Mouse (Mus musculus) heart, embryonic 12.5 days (tissue): ENCODE measurements around the gene C1qbp. TPM values are rescaled to one million over a fixed set of nuclear protein-coding genes. Genes with fewer than 3 reads are reported as not detected.

Experiments used
- ATAC-seq: fragments of 200-750 bp; cut with Nextera tagmentation; 2 replicates; pipeline ENCODE4 v1.8.0; 2017; ENCODE audit warnings: moderate TSS enrichment, moderate library complexity; ENCODE audit not compliant: insufficient number of reproducible peaks, low FRiP score
- H3K27ac ChIP-seq: fragments of 300-500 bp; sonication (generic); 2 replicates; pipeline ENCODE4 v1.5.1; 2016; ENCODE audit warnings: mild to moderate bottlenecking, moderate library complexity; ENCODE audit not compliant: poor library complexity, severe bottlenecking
- H3K27me3 ChIP-seq: fragments of 300-500 bp; sonication (generic); replicated peaks from 2 replicates; pipeline ENCODE4 v1.6.1; 2016; ENCODE audit warnings: mild to moderate bottlenecking, moderate library complexity
- H3K36me3 ChIP-seq: fragments of 300-500 bp; sonication (generic); 2 replicates; pipeline ENCODE4 v1.6.1; 2016; ENCODE audit warnings: mild to moderate bottlenecking, moderate library complexity
- H3K4me1 ChIP-seq: fragments of 300-500 bp; sonication (generic); replicated peaks from 2 replicates; pipeline ENCODE4 v1.6.1; 2016; ENCODE audit warnings: mild to moderate bottlenecking
- H3K4me2 ChIP-seq: fragments of 300-500 bp; sonication (generic); 2 replicates; pipeline ENCODE4 v1.6.1; 2016; ENCODE audit warnings: mild to moderate bottlenecking, moderate library complexity
- H3K4me3 ChIP-seq: fragments of 300-500 bp; sonication (generic); 2 replicates; pipeline ENCODE4 v1.5.1; 2016; ENCODE audit warnings: mild to moderate bottlenecking
- H3K9ac ChIP-seq: fragments of 300-500 bp; sonication (generic); 2 replicates; pipeline ENCODE4 v1.6.1; 2016; ENCODE audit warnings: mild to moderate bottlenecking, moderate library complexity
- H3K9me3 ChIP-seq: fragments of 300-500 bp; sonication (generic); replicated peaks from 2 replicates; pipeline ENCODE4 v1.6.1; 2016; ENCODE audit warnings: mild to moderate bottlenecking, moderate library complexity
- WGBS: fragments of 180-500 bp; shearing (Covaris S2); methylation state at CpG from one replicate; pipeline ENCODE4 v1.1.7; 2016; 5-methylcytosine and 5-hydroxymethylcytosine counted together
- polyA plus RNA-seq: library from polyadenylated mRNA; unstranded; fragments of >200 nt; fragmentation: Nextera tagmentation; extraction: Ambion mirVana; gene quantifications from 2 replicates; pipeline ENCODE4 v1.2.1, GENCODE M21; 2016

The C1qbp gene
- polyA plus RNA-seq, 1 experiment from 2014 or later = 293 TPM

DNA sequence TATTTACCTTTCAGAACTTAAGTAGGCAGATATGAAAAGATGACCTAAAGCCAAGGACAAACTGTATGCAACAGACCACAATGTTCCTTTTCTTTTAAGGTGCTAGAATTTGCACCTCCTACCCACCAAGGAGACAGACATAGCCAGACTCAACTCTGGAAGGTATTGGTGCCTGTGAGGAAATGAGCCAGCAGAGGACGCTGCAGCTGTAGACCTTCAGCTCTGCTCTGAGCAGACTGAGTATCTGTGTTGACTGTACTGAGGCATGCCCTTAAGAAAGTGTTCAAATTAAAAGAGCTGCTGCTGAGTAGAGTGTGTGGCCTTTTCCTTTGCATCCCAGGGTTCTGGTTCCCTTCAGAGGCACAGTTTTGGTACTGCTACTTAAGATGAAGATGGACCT lies 40.2 kb downstream of the C1qbp start:
- Histone ChIP-seq H3K36me3 (peaks cover 89% of the 10 kb centered on the region), H3K27ac (no peak overlapping the region), H3K27me3 (no peaks in the 10 kb centered on the region), H3K4me2 (no peak overlapping the region), H3K4me3 (no peak overlapping the region), H3K4me1 (no peaks in the 10 kb centered on the region), H3K9me3 (no peaks in the 10 kb centered on the region), H3K9ac (no peak overlapping the region)
- WGBS = 76% methylated on average over 1 of the region's 1 CpGs
- ATAC-seq = no peak

DNA sequence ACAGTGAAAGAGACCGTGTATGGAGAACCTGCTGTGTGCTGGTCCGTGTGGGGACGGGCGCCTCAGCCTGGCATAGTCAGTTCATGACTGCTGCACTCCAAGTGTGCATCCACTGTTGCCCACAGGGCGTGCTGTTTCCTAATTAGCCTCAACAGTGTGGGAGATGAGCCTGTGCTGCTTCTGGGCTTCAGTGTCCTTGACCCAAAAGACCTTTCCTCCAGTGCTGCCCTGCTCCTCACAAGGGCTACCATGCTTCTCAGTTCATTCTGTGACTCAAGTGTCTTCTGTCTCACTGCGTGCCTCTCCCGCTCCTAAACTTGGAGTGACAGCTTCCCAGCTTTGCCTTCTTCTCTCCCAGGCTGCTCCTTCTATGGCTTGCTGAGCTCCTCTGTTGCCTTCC lies 47.5 kb downstream of the C1qbp start:
- ATAC-seq = no peak
- Histone ChIP-seq H3K4me3 (no peak overlapping the region), H3K27me3 (no peaks in the 10 kb centered on the region), H3K9me3 (no peaks in the 10 kb centered on the region), H3K36me3 (peaks cover 77% of the 10 kb centered on the region), H3K4me2 (no peak overlapping the region), H3K4me1 (no peaks in the 10 kb centered on the region), H3K9ac (no peak overlapping the region), H3K27ac (no peak overlapping the region)
- 87% methylated on average over 7 of the region's 7 CpGs for WGBS

DNA sequence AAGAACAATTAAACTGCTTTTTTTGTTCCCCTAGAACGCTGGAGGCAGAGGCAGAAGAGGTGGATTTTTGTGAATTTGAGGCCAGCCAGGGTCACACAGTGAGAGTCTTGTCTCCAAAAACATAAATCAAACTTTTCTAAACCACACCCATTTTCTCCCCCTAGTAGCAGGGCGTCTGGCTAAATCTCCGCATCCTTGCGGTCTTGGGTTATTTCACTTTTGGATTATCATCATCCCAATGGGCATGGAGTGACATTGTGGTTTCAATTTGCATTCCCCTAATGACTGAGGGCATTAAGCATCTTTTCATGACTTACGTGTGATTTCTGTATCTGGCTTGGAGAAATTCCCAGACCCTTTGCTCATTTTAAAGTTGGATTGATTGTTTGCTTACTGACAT lies 51.4 kb downstream of the C1qbp start:
- no peaks in the 10 kb centered on the region for H3K27me3 ChIP-seq
- peaks cover 69% of the 10 kb centered on the region for H3K36me3 ChIP-seq
- no peak overlapping the region for H3K9ac ChIP-seq
- H3K9me3 ChIP-seq = no peaks in the 10 kb centered on the region
- no peaks in the 10 kb centered on the region for H3K4me1 ChIP-seq
- 87% methylated on average over 5 of the region's 5 CpGs for WGBS
- no peak overlapping the region for H3K27ac ChIP-seq
- no peak overlapping the region for H3K4me3 ChIP-seq
- ATAC-seq = no peak
- no peak overlapping the region for H3K4me2 ChIP-seq

Other genes starting within 250 kb of the C1qbp start
- 7.3 and 8.3 TPM in 2 replicates for gene Zfp3, start 218.8 kb downstream of the C1qbp start, polyA plus RNA-seq
- gene Scimp, start 170.4 kb downstream of the C1qbp start, polyA plus RNA-seq = not detected in 2 replicates
- gene Rabep1, start 138.2 kb downstream of the C1qbp start, polyA plus RNA-seq = 33.3 and 35.1 TPM in 2 replicates
- gene Nup88, start 13.1 kb downstream of the C1qbp start, polyA plus RNA-seq = 118 and 120 TPM in 2 replicates
- gene Rpain, start 12.8 kb downstream of the C1qbp start, polyA plus RNA-seq = 49.0 and 51.2 TPM in 2 replicates
- 18.8 and 20.1 TPM in 2 replicates for gene Dhx33, start 21.4 kb upstream of the C1qbp start, polyA plus RNA-seq
- gene Mis12, start 36.6 kb upstream of the C1qbp start, polyA plus RNA-seq = 25.5 and 27.3 TPM in 2 replicates
- 35.2 and 40.9 TPM in 2 replicates for gene Derl2, start 36.8 kb upstream of the C1qbp start, polyA plus RNA-seq
- 42.9 and 44.4 TPM in 2 replicates for gene 6330403K07Rik, start 50.5 kb upstream of the C1qbp start, polyA plus RNA-seq
- gene Nlrp1a, start 161.7 kb upstream of the C1qbp start, polyA plus RNA-seq = not detected in 2 replicates
- gene Nlrp1b, start 247.7 kb upstream of the C1qbp start, polyA plus RNA-seq = not detected in 2 replicates